Mouse (Mus musculus): ENCODE results near the gene Tbc1d16. TPM values are rescaled to one million over a fixed set of nuclear protein-coding genes. Genes with fewer than 3 reads are reported as not detected.
"Not testable (repeated sequence)": the region's sequence is repeated elsewhere in the genome, so short reads cannot be mapped to it uniquely, and the experiment has no call there.

The Tbc1d16 gene
- total RNA-seq (2021) = 10 to 100 TPM; 65.1 to 66.4 TPM

GRCm38 (mm10) chr11:119228091-119228781, at the start of gene Tbc1d16, which contains the start of gene Ccdc40:
Gene Tbc1d16 (minus strand): TSS chr11:119228499.
Gene Ccdc40 (plus strand): TSS chr11:119228572.
- DNase-seq (ENCODE audit: low spot score) = peak; percentile 52
- intact Hi-C loops (cut with DNase I) = no loop called here

GRCm38 (mm10) chr11:119273186-119273930, 45.1 kb upstream of the Tbc1d16 start:
- DNase-seq (ENCODE audit: low spot score) = no peak
- intact Hi-C loops (cut with DNase I) = no loop called here

GRCm38 (mm10) chr11:119272492-119272891, 44.2 kb upstream of the Tbc1d16 start:
- intact Hi-C loops (cut with DNase I); DNase-seq (ENCODE audit: low spot score): not testable (repeated sequence)

GRCm38 (mm10) chr11:119268557-119269195, 40.4 kb upstream of the Tbc1d16 start:
- intact Hi-C loops (cut with DNase I) = loop anchor here (2.0 kb wide), 1 partner anchor 30 kb away; no protein-coding TSS in a partner anchor
- DNase-seq (ENCODE audit: low spot score) = no peak

- intact Hi-C loops (cut with DNase I) = loop anchor here (2.0 kb wide), 1 partner anchor 31 kb away; no protein-coding TSS in a partner anchor
- DNase-seq (ENCODE audit: low spot score) = peak; percentile 83
Measured at GRCm38 (mm10) chr11:119267768-119268556, 39.7 kb upstream of the Tbc1d16 start, which contains the start of gene Gaa. Gene Gaa (plus strand): TSS chr11:119267887.

GRCm38 (mm10) chr11:119267241-119267674, 39.0 kb upstream of the Tbc1d16 start:
- intact Hi-C loops (cut with DNase I) = no loop called here
- no peak for DNase-seq (ENCODE audit: low spot score)

- DNase-seq (ENCODE audit: low spot score) = no peak
- intact Hi-C loops (cut with DNase I) = no loop called here
Measured at GRCm38 (mm10) chr11:119265811-119266210, 37.5 kb upstream of the Tbc1d16 start.

- DNase-seq (ENCODE audit: low spot score) = no peak
- intact Hi-C loops (cut with DNase I) = no loop called here
Measured at GRCm38 (mm10) chr11:119264413-119264812, 36.1 kb upstream of the Tbc1d16 start.

- intact Hi-C loops (cut with DNase I) = no loop called here
- DNase-seq (ENCODE audit: low spot score) = no peak
Measured at GRCm38 (mm10) chr11:119259977-119260376, 31.7 kb upstream of the Tbc1d16 start.

- intact Hi-C loops (cut with DNase I) = no loop called here
- peak; percentile 53 for DNase-seq (ENCODE audit: low spot score)
Measured at GRCm38 (mm10) chr11:119258572-119259322, 30.4 kb upstream of the Tbc1d16 start.

- no peak for DNase-seq (ENCODE audit: low spot score)
- intact Hi-C loops (cut with DNase I) = no loop called here
Measured at GRCm38 (mm10) chr11:119258216-119258571, 29.9 kb upstream of the Tbc1d16 start.

- DNase-seq (ENCODE audit: low spot score); intact Hi-C loops (cut with DNase I): not testable (repeated sequence)
Measured at GRCm38 (mm10) chr11:119256557-119256956, 28.3 kb upstream of the Tbc1d16 start.

- no peak for DNase-seq (ENCODE audit: low spot score)
- intact Hi-C loops (cut with DNase I) = no loop called here
Measured at GRCm38 (mm10) chr11:119252854-119253541, 24.7 kb upstream of the Tbc1d16 start.

- intact Hi-C loops (cut with DNase I) = no loop called here
- DNase-seq (ENCODE audit: low spot score) = no peak
Measured at GRCm38 (mm10) chr11:119250998-119251397, 22.7 kb upstream of the Tbc1d16 start.

- intact Hi-C loops (cut with DNase I) = loop anchor here (2.0 kb wide), 1 partner anchor 40 kb away; no protein-coding TSS in a partner anchor
- no peak for DNase-seq (ENCODE audit: low spot score)
Measured at GRCm38 (mm10) chr11:119249011-119249410, 20.7 kb upstream of the Tbc1d16 start.

- DNase-seq (ENCODE audit: low spot score); intact Hi-C loops (cut with DNase I): not testable (repeated sequence)
Measured at GRCm38 (mm10) chr11:119245543-119245942, 17.2 kb upstream of the Tbc1d16 start.

GRCm38 (mm10) chr11:119239480-119239879, 11.2 kb upstream of the Tbc1d16 start:
- no peak for DNase-seq (ENCODE audit: low spot score)
- intact Hi-C loops (cut with DNase I) = no loop called here

GRCm38 (mm10) chr11:119238305-119238721, 10.0 kb upstream of the Tbc1d16 start:
- intact Hi-C loops (cut with DNase I) = no loop called here
- DNase-seq (ENCODE audit: low spot score) = peak; percentile 15

All from heart, postnatal 25 days (tissue).